22 mouse cellular contexts compared by ENCODE assay signal in genomic region chr7:73774781-73775180, GRCm38 (mm10). TPM values are rescaled to one million over a fixed set of nuclear protein-coding genes. Genes with fewer than 3 reads are reported as not detected.
"Had no signal": no experiment of that assay in that cellular context is flagged by ENCODE, and none has a peak within 500 bp of the region (broad histone marks: within the 10 kb centered on the region; RNA-seq: fewer than 3 reads in every experiment).

No protein-coding gene starts in this region.

- H3K27ac ChIP-seq: limb, embryonic 12.5 days; limb, embryonic 15.5 days; liver, embryonic 14.5 days; macrophage; midbrain, embryonic 12.5 days; neural tube, embryonic 13.5 days; stomach, postnatal 0 days had no signal

- H3K27me3 ChIP-seq: limb, embryonic 12.5 days; limb, embryonic 15.5 days; midbrain, embryonic 12.5 days; neural tube, embryonic 13.5 days had no signal

- H3K36me3 ChIP-seq: limb, embryonic 15.5 days; midbrain, embryonic 12.5 days; neural tube, embryonic 13.5 days had no signal

- H3K4me3 ChIP-seq: limb, embryonic 12.5 days; limb, embryonic 15.5 days; midbrain, embryonic 12.5 days; myocyte; neural tube, embryonic 13.5 days had no signal

- DNase-seq: kidney, adult 9 months; kidney, postnatal 14 days; kidney, postnatal 4 days; left cerebral cortex, postnatal 4 days; liver, postnatal 0 days; lung, embryonic 14.5 days; right cerebral cortex, postnatal 14 days; right cerebral cortex, postnatal 4 days; thymus, adult 2 months; thymus, postnatal 14 days; thymus, postnatal 4 days had no signal

- H3K4me2 ChIP-seq: limb, embryonic 12.5 days; limb, embryonic 15.5 days; liver, embryonic 11.5 days; lung, embryonic 14.5 days; midbrain, embryonic 12.5 days; neural tube, embryonic 13.5 days had no signal

- H3K9me3 ChIP-seq: limb, embryonic 12.5 days; limb, embryonic 15.5 days; midbrain, embryonic 12.5 days; neural tube, embryonic 13.5 days had no signal

- H3K9ac ChIP-seq: limb, embryonic 12.5 days; limb, embryonic 15.5 days; liver, embryonic 14.5 days; liver, postnatal 0 days; lung, embryonic 14.5 days; midbrain, embryonic 12.5 days; neural tube, embryonic 13.5 days had no signal

- ATAC-seq: liver, postnatal 0 days; lung, postnatal 0 days; midbrain, embryonic 16.5 days had no signal

RNA-seq across cellular contexts. Expression of gene Fam174b, which starts 34.7 kb away (rescaled TPM):
- polyA plus RNA-seq: myocyte had no signal
